Mouse (Mus musculus) thymus, adult 2 months (tissue): ENCODE results near the gene Lnpep.

Experiments used
- CTCF ChIP-seq: fragments of 200-500 bp; IDR thresholded peaks from 2 replicates; pipeline ENCODE4 v1.5.1; 2012; ENCODE audit warnings: mild to moderate bottlenecking, control low read depth, low read length, moderate library complexity, borderline replicate concordance; ENCODE audit not compliant: control insufficient read depth, poor library complexity, insufficient read depth; ENCODE audit errors: extremely low read depth
- POLR2A ChIP-seq: fragments of 200-500 bp; IDR thresholded peaks from 2 replicates; pipeline ENCODE4 v1.6.1; 2012; ENCODE audit warnings: mild to moderate bottlenecking, low read length, control low read depth, moderate library complexity; ENCODE audit not compliant: control insufficient read depth, poor library complexity, insufficient read depth; ENCODE audit errors: extremely low read depth

DNA sequence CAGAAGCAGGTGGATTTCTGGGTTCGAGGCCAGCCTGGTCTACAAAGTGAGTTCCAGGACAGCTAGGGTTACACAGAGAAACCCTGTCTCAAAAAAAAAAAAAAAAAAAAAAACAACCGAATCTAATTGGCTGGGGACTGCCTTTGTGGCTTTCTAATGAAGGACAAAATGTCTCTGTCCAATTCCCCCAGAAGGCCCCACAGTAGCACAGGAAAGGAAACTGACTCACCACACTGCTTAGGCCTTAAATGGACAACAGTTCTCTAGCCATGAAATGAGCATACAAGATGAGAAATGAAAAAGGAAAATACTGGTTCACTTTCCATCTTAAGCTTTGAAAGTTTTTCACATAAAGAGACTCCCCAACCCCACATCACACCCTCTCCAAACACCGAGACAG, 15.3 kb downstream of the Lnpep start:
- TF ChIP-seq POLR2A (no peak), CTCF (no peak)
